Mouse (Mus musculus) megakaryocyte, embryonic 14.5 days (primary cell): ENCODE results near the gene Alk. TPM values are rescaled to one million over a fixed set of nuclear protein-coding genes. Genes with fewer than 3 reads are reported as not detected.

Experiments
- H3K27me3 ChIP-seq: replicated peaks from 2 replicates; pipeline ENCODE3; 2012; ENCODE audit warnings: inconsistent platforms
- H3K36me3 ChIP-seq: replicated peaks from 2 replicates; pipeline ENCODE3; 2012; ENCODE audit warnings: low read length, inconsistent platforms, mixed read lengths
- H3K4me1 ChIP-seq: 2 replicates; pipeline ENCODE4 v1.6.1; 2012; ENCODE audit warnings: inconsistent platforms
- H3K4me3 ChIP-seq: replicated peaks from 2 replicates; pipeline ENCODE3; 2012; ENCODE audit warnings: moderate library complexity, mild to moderate bottlenecking, inconsistent platforms
- H3K9me3 ChIP-seq: 2 replicates; pipeline ENCODE4 v1.6.1; 2012; ENCODE audit warnings: inconsistent platforms
- FLI1 ChIP-seq: IDR thresholded peaks from 2 replicates; pipeline ENCODE4 v1.6.1; 2012; ENCODE audit warnings: low read length, inconsistent platforms, mixed read lengths
- GATA1 ChIP-seq: IDR thresholded peaks from 3 replicates; pipeline ENCODE4 v1.6.1; 2012; ENCODE audit warnings: mixed read lengths, low read length, inconsistent platforms, borderline replicate concordance
- polyA plus RNA-seq: library from polyadenylated mRNA; stranded (reverse); fragments of >175 nt; gene quantifications from 2 replicates; pipeline ENCODE4 v1.2.3, GENCODE M21; 2012; ENCODE audit warnings: low replicate concordance; ENCODE audit not compliant: insufficient read depth

Alk gene
- polyA plus RNA-seq, 1 experiment, result not detected

DNA sequence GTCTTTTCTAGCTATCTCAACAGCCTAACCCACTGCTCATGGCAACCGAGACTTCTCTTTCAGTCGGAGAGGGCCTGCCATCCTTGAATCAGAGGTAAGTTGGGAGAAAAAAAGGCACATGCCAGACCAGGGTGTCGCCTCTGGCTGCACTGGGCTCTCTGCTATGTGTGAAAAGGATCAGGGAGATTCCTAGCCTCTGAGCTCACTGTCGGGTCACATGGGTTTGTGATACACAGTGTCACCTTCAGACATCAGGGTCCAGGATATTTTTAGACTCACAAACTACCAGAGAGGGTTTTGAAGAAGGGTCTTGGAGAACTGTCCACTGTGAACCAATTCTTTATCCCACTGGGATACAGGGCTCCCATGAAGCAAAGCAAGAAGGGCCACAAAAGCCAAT is 352.9 kb downstream of the Alk start:
- H3K36me3 ChIP-seq, result no peaks in the 10 kb centered on the region
- no peak for TF ChIP-seq FLI1
- no peak for TF ChIP-seq GATA1
- no peaks in the 10 kb centered on the region for H3K4me1 ChIP-seq
- H3K9me3 ChIP-seq, result peaks cover 19% of the 10 kb centered on the region
- H3K4me3 ChIP-seq, result no peak overlapping the region
- no peaks in the 10 kb centered on the region for H3K27me3 ChIP-seq

DNA sequence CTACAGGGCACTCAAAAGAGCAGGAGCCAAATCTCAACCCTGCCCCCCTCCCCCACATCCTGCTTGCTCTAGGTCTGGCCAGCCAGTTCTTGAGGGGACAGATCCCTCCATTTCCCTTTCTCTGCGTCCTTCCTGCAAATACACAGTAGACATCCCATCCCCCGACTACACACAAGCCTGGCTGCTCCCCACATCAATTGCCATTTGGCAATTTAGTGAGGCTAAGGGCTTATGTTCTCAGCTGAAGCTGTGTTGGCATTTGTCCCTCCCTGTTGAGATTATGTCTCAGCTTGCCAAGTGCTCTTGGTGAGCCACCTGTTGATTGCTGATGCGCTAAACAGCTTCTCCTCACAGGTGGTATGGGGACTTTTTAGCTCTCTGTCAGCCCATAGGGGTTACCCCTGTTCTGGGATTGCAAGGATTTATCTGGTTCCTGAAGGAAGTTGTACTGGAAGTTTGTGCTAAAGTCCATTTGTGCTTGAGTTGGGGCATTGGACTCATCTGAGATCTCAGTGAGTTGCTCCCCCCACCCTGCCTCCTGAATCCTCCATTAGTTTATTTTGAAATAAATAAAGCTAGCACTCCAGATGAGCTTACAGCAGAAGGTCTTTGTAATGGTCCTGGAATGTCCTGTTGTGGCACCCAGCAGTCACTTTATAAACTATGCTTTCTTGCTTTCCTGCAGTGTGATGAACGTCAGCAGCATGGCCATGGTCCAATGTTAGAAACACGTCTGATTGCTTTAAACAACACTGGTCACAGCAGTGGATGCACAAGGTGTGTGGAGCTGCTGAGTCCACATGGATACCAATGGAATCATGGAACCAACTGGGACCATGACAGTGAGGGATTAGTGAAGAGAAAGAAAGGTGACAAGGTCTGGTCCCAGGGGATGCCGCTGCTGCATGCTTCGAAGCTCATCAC is 353.7 kb downstream of the Alk start:
- no peaks in the 10 kb centered on the region for H3K4me1 ChIP-seq
- H3K4me3 ChIP-seq, result no peak overlapping the region
- no peaks in the 10 kb centered on the region for H3K27me3 ChIP-seq
- no peaks in the 10 kb centered on the region for H3K36me3 ChIP-seq
- H3K9me3 ChIP-seq, result peaks cover 15% of the 10 kb centered on the region
- TF ChIP-seq GATA1 (no peak), FLI1 (no peak)

DNA sequence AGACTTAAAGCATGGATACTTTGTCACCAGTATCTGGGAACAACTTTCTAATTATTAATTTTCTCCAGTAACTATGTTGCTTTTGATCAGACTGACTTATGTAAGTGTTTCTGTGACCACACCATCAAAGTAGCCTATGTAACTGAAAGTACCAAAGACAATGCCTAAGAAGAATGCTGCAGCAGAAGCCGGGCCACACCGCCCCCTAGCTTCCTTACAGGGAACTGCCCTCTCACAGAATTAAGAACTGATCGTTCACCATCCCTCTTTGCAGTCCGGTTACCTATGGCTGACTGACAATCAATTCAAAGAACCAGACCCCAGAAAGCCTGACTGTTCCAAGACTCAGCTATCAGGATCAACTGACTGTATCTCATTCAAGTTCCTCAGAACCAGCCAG is 362.4 kb downstream of the Alk start:
- no peak overlapping the region for H3K4me3 ChIP-seq
- H3K4me1 ChIP-seq, result no peaks in the 10 kb centered on the region
- no peak for TF ChIP-seq FLI1
- no peak for TF ChIP-seq GATA1
- H3K27me3 ChIP-seq, result no peaks in the 10 kb centered on the region
- no peaks in the 10 kb centered on the region for H3K36me3 ChIP-seq
- H3K9me3 ChIP-seq, result peaks cover 16% of the 10 kb centered on the region

DNA sequence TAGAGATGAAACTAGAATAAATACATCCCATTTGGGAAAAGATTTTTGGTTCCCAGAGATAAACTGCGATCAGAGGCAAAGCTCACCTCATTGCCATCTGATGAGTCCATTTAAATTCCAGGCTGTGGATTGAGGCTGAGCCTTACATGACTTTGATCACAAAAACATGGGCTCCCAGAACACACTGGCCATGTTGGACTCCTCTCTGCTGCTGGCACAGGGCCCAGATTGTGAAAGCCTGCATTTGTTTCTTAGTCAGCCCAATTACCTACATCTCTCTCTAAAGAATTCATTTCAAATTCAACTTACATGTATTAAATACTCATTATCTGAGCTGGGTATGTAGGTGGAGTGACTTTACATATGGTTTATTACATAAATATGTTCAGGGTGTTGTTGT is 367.1 kb downstream of the Alk start:
- TF ChIP-seq GATA1, result no peak
- TF ChIP-seq FLI1, result no peak
- H3K4me3 ChIP-seq, result no peak overlapping the region
- H3K4me1 ChIP-seq, result no peaks in the 10 kb centered on the region
- peaks cover 16% of the 10 kb centered on the region for H3K9me3 ChIP-seq
- H3K36me3 ChIP-seq, result no peaks in the 10 kb centered on the region
- H3K27me3 ChIP-seq, result no peaks in the 10 kb centered on the region

DNA sequence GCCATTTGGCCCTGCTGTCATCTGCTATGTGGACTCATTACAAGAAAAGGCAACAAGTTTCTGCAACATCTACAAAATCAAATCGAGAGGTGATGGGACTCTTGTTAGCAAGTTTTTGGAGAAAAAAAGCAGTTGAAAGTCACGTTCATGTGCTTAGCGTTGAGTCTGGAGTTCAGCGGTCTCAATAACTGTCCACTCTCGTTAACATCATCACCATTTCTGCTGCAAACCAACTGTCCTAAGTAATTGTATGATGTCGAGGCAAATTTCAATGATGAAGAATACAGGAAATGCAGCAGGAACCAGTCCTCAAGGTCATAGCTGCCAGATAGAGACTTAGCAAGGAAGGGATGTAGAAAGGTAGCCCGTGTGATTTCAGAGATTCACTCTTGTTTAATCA is 373.5 kb downstream of the Alk start:
- TF ChIP-seq FLI1, result no peak
- no peak for TF ChIP-seq GATA1
- Histone ChIP-seq H3K36me3 (no peaks in the 10 kb centered on the region), H3K4me1 (no peaks in the 10 kb centered on the region), H3K27me3 (no peaks in the 10 kb centered on the region), H3K9me3 (0 out of 2 replicates have a peak, but pooled peaks cover 3% of the 10 kb centered on the region), H3K4me3 (no peak overlapping the region)

DNA sequence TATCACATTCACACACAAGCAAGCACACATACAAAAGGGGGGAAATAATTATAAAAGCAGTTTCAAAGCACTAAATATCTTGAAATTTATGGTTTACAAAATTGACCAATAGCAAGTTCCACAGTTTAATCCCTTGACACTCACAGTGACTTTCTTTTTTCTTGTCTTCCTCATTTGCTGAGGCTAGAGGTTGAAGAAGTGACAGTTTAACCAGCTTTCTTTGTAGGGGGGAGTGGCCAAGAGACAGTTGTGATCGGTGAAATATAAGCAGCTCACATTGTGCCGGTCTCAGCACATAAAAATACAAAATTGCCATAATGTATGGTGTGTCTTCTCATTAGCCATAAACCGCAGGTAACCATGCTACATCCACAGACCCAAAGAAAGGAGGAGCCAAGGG is 385.6 kb downstream of the Alk start:
- TF ChIP-seq GATA1 (no peak), FLI1 (no peak)
- H3K9me3 ChIP-seq, result peaks cover 14% of the 10 kb centered on the region

DNA sequence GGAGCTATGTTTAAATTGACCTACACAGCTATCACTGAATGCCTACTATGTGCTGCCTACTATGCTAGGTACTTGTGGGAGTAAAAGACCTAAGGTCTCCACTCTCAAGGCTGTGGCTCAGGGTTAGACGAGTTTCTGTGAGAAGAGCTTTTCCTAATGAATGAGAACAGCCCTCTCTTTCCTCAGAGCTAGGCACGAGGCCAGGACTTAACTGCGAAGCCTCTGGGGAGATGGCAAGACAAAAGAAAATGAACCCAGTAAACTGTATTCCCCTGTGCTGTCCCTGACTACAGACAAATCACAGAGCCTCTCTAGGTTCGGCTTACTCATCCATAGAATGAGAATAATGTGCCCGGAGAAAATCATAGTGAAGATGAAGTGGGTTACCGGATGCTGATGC is 406.9 kb downstream of the Alk start:
- H3K36me3 ChIP-seq, result no peaks in the 10 kb centered on the region
- no peak overlapping the region for H3K4me3 ChIP-seq
- H3K9me3 ChIP-seq, result peaks cover 27% of the 10 kb centered on the region
- no peak for TF ChIP-seq FLI1
- TF ChIP-seq GATA1, result no peak
- H3K27me3 ChIP-seq, result no peaks in the 10 kb centered on the region
- no peaks in the 10 kb centered on the region for H3K4me1 ChIP-seq

More for the DNA sequence above, 385.6 kb downstream of the Alk start:
- H3K36me3 ChIP-seq, result no peaks in the 10 kb centered on the region
- H3K4me1 ChIP-seq, result no peaks in the 10 kb centered on the region
- H3K27me3 ChIP-seq, result no peaks in the 10 kb centered on the region
- peak overlapping the region; percentile 78 for H3K4me3 ChIP-seq

DNA sequence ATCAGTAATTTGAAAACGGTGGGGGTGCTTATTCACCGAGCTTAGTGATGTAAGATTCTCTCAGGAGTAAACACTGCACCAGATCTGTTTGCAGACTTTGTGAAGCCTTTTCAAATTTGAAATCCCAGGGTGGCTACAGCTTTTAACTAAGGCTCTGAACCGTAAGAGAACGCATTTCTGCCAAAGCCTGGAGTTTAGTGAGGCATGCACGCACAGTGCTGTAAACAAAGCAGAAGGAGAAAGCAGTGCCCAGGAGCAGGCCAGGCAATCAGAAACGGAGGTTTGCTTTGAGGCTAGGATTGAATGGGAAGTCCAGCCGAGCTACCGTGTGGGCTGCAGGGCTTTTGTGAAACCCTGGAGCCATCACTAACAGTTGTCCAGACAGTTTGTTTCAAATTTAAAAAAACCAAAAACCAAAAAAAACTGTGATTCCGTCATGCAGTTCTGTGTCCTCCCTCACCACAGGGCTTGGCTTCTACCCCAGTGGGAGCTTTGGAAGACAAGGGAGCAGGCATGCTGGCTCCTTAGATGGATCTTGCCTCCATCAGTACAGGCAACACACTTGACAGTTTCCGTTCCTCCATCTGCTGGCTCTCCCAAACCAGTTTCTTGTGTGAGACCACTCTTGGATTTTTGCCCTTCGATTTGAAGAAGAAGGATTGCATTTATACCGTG is 409.3 kb downstream of the Alk start:
- Histone ChIP-seq H3K9me3 (peaks cover 15% of the 10 kb centered on the region; the same call in 1 of the 2 replicates), H3K36me3 (no peaks in the 10 kb centered on the region), H3K4me1 (no peaks in the 10 kb centered on the region), H3K27me3 (no peaks in the 10 kb centered on the region), H3K4me3 (no peak overlapping the region)
- no peak for TF ChIP-seq GATA1
- TF ChIP-seq FLI1, result no peak

DNA sequence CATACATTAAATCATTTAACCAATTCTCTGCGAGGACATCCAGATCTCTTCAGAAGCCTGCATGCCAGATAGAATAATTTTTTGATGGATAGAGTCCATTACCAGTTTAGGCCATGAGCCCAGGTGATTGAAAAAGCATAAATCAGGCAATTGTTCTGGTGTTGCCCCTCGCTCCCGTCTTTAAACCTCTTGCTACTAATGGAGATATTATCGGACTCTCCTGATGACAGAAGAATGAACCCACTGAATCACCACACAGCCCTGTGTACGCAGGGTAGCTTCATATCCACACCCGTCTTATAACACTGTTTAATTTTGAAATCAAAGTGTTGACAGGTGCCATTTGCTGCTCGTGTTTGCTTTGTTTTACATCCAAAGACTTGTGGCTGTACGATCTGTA is 413.9 kb downstream of the Alk start:
- no peaks in the 10 kb centered on the region for H3K27me3 ChIP-seq
- no peak overlapping the region for H3K4me3 ChIP-seq
- no peaks in the 10 kb centered on the region for H3K4me1 ChIP-seq
- H3K9me3 ChIP-seq, result peaks cover 7% of the 10 kb centered on the region; the same call in 1 of the 2 replicates
- no peaks in the 10 kb centered on the region for H3K36me3 ChIP-seq
- TF ChIP-seq FLI1 (no peak), GATA1 (no peak)

DNA sequence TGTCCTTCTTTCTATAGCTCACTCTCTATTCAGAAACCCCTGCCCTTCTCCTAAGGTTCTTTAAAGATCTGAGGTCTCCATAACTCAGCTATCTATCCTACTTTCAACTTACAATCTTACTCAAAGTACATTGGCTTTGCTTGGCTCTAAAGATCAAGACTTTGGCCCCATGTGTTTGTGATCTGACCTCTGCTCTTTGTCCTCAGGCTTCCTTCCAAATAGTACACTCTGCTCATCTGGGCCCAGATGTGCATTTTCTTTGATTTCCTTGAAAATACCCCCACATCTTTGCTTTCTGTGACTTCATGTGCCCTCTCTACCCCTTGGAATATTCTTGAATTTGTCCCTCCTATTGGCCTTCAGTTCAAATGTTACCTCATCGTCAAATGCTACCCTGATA is 417.4 kb downstream of the Alk start:
- TF ChIP-seq GATA1, result no peak
- no peak for TF ChIP-seq FLI1

More for the DNA sequence above, 417.4 kb downstream of the Alk start:
- no peaks in the 10 kb centered on the region for H3K9me3 ChIP-seq
- H3K27me3 ChIP-seq, result no peaks in the 10 kb centered on the region
- H3K4me1 ChIP-seq, result no peaks in the 10 kb centered on the region; the same call in 1 of the 2 replicates
- H3K4me3 ChIP-seq, result no peak overlapping the region
- H3K36me3 ChIP-seq, result no peaks in the 10 kb centered on the region
